Mouse (Mus musculus): Measurements from ENCODE around the gene Abcc4.
A peak's percentile ranks its signal among the peaks of the same experiment; 100 is the strongest.

The Abcc4 gene

DNA sequence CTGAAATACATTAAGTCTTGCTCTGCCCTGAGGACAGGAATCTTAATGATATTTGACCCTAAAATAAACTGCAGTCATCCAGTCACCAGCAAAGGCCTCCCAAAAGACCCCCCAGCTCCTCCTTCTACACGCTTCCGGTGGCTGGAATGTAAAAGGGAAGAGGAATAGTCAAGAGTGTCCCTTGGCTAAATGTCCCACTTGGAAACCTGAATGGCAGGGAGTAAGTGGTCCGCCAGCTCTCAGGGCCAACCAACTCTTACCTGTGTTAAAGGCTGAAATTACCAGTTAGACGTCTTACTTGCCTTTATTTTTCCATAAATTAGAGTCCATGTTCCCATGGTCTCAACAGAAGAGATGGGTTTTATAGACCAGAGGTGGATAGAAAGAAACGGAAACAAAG lies 6.9 kb upstream of the Abcc4 start:
- no peak for DNase-seq (ENCODE audit: low spot score in 2 of 2)

DNA sequence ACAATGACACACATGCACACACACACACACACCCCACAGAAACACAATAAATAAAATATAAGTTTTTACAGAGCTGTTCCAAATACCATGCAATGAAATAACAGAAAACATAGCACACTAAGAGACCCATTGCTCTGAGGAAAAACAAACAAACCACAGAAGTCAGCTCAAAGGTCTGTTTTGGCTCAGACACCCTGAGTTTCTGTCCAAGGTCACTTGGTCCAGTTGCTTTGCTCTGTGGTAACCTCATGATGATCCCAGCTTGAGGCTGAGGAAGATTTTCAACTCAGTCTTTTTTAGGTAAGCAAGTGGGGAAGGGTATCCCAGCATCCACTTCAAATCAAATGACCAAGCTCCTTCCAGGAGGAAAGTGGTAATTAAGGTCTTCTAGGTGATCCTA lies 4.9 kb upstream of the Abcc4 start:
- DNase-seq (ENCODE audit: low spot score in 2 of 2), result no peak

DNA sequence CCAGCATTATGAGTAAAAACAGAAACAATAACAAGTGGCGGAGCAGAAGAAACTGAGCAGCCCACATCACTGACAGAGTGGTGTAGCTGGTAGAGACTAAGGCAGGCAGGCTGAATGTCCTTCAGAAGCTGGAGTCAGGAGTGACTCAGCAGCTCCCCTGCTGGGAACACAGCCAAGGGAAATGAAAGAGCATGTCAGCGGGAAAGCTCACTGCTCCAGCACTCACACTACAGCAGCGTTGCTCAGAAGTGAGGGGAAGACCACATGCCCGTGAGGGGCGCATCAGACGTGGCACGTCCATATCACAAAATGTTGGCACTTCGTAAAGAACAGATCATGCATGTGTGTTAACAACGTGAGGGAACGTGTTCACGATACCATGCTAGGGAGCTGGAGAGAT lies 3.7 kb upstream of the Abcc4 start:
- no peak for DNase-seq (ENCODE audit: low spot score in 2 of 2)

DNA sequence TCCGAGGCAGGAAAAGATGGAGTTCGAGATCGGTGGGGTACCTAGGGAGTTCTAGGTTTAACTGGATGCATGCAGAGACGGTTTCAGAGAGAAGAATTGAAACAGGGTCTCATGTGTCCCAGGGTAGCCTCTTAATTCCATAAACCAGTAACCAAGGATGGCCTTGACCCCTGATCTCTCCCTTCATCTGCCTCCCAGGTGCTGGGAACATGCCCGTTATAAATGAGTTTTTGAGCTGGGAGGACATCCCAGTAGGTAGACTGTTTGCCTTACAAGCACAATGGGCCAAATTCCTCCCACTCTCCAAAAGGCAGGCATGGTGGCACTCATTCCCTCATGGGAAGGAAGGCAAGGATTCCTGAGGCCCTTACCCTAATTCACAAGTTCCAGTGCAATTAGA lies 2.1 kb upstream of the Abcc4 start:
- no peak for DNase-seq (ENCODE audit: low spot score in 2 of 2)

DNA sequence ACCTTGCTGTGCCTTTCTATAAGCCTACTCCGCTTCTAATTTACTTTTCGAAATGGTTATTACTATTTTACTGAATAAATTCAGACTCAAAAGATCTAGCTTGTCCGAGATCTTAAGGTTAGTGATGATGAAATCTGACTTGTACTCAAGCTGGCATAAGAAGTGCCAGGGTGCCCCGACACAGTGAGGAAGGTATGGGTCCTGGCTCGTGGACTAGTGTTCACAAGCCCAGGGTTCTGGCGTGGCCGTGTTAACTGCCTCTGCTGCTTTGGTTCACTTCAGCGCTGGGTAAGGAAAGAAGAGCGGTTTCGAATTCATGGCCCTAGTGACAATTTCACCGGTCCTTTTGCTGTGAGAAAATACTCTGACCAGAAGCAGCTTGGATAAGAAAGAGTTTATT lies 943 bp upstream of the Abcc4 start:
- no peak for DNase-seq (ENCODE audit: low spot score in 2 of 2)

DNA sequence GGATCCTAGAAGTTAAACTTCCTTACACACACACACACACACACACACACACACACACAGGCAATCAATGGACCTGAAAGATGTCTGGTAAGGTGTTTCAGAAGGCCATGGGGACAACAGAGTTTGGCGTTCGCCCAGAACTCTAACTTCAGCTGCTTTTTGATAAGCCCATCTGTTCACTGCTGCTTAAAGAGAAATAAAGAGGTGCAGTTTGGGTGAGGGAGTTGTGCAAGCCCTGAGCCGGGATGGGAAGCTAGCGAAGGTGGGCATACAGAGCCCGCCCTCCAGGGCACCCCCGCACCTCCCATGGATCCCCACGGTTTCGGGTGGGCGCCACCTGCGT lies 583 bp downstream of the Abcc4 start:
- DNase-seq (ENCODE audit: low spot score in 2 of 2), result no peak

DNA sequence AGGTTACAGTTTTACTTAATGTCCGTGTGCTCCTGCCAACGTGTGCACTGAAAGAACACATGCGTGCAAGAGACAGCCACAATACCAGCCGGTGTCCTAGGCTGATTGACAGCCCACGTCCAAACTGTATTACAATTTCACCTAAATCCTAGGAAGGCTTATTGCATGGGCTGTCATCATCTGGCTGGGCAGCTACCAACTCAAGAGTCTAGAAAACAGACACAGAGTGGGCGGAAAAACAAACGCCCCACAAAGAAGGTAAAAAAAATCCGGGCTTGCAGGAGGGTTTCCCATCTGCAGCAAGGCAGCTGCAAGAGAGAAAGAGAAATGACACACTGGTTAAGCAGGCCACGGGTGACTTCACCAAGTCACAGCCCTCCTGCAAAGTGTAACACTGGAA lies 2.7 kb downstream of the Abcc4 start:
- no peak for DNase-seq (ENCODE audit: low spot score in 2 of 2)

DNA sequence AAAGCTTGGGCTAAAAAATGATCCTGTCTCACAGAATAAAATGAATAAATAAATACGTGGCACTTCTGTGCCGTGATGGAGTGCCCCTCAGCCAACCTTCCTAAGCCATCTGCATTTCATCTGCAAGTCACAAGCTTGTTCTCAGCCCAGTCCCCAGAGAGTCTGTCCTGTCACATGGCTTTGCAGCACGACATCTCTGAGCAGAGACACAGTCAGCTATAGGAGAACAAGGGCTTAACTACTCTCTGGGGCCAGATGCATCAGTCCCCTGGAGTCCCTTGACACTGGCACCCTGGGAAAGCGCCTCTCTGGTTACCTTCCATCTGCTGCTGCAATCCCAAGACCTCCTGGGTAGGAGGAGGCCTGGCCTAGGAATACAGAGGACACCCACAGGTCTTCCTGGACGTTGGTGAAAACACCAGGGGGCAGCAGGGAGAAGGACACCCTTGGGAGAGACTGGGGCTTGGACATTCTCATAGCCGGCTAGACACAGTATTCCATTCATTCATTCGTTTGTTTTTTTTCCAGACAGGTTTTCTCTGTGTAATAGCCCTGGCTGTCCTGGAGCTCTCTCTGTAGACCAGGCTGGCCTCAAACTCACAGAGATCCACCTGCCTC lies 3.9 kb downstream of the Abcc4 start:
- DNase-seq (ENCODE audit: low spot score in 2 of 2), result no peak

DNA sequence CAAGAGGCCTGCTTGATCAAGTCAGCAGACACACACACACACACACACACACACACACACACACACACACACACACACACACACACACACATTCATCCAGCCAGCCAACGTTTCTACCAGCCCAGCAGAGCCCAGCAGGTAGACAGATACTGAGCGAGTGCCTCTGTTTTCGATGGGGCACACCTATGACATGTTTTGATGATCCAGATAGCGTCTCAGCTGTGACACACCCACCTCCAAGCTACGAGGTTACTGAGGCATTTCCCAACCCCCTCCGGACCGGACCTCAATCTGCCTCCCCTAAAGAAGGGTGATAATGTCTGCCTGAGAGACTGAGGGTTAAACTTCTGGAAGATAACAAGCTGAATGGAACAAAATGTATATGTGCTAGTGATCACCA lies 5.4 kb downstream of the Abcc4 start:
- DNase-seq (ENCODE audit: low spot score in 2 of 2), result no peak

DNA sequence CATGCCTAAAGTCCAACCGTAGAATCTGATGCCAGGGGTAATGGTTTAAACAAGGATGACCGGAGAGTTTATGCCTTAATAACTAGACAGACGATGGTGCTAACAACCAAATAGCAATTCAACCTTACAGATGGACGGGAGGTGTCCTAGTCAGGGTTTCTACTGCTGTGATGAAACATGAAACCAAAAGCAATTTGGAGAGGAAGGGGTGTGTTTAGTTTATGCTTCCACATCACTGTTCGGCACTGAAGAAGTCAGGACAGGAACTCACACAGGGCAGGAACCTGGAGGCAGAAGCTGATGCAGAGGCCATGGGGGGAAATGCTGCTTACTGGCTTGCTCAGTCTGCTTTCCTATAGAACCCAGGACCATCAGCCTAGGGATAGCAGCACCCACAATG lies 6.1 kb downstream of the Abcc4 start:
- DNase-seq (ENCODE audit: low spot score in 2 of 2), result no peak

DNA sequence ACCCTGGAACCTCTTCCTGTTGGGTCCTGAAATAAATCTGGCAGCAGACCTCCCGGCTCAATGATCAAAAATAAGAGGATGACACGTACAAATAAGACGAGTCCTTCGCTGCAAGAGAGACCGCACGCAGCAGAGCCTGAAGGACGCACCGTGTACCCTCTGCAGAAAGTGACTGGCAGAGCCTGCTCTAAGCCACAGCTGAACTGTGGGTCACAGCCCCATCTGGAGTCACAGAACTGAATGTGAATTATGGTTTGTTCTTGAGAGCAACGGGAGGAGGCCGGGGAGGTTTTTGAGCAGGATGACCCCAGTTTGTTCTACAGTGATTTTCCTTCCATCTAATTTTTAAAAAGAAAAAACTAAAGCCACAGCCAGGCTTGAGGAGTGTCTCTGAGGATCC lies 6.5 kb downstream of the Abcc4 start:
- no peak for DNase-seq (ENCODE audit: low spot score in 2 of 2)

DNA sequence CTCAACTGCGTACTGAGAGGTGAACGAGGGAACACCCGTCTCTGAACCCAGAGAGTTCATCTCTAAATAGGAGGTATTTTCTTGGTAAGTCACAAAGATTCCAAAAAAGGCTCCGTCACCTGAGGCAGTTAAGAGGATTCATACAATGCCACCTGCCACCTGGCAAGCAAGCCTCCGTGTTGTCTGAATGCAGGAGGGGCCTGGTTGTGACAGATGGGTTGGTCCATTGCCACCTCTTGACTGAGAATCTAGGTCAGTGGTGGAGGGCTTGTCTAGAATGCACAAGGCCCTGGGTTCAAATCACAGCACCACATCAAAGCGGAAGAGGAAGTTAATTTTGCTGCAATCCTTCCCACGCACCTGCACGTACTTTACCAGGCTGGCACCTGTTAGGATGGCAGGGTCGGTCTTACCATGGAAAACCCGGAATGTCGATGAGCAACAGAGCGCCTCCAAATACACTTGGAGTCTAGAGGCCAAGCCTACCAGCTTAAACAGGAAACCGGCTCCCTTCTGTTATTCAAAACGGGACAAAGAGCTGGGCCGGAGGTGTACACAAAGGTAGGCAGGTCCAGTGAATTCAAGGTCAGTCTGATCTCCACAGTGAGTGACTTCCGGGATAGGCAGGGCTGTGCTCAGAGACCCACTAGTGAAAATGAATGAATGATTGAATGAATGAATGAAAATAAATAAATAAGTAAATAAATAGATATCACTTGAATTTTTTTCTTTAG lies 9.3 kb downstream of the Abcc4 start:
- DNase-seq (ENCODE audit: low spot score in 2 of 2), result no peak

DNA sequence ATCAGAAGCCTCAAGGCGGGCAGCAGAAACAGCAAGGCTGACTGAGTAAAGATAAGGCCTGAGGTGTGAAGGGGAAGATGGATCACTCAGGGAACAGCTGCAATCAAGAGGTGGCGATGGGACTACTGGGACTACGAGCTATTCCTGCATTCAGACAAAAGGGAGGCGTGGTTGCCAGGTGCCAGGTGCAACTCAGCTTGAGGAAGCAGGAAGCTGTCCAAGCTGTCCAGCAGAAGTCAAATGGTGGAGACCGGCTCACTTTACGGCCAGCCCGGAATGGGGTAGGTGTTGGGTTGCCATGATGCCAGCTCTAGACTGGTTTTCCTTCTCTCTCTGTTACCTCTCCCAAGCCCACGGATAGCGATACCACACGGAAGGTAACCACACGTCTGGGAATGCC lies 10.2 kb downstream of the Abcc4 start:
- no peak for DNase-seq (ENCODE audit: low spot score in 2 of 2)

DNA sequence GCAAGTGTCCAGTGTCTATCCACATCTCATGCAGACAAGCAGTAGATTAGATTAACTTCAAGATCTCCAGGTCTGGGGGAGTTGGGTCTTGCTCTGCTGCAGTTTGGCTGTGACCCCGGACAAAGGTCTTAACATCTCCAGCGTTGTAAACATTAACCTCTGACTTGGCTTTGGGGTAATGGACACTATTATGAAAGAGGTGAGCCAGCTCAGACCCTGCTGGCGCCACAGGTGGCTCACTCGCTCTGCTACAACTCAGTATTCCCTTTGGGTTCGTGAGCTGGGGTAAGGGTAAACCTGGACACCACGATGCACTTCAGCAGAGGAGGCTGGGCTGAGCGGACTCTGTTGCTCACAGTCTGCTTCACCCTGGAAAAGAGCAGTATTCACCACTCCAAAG lies 11.7 kb downstream of the Abcc4 start:
- no peak for DNase-seq (ENCODE audit: low spot score in 2 of 2)

DNA sequence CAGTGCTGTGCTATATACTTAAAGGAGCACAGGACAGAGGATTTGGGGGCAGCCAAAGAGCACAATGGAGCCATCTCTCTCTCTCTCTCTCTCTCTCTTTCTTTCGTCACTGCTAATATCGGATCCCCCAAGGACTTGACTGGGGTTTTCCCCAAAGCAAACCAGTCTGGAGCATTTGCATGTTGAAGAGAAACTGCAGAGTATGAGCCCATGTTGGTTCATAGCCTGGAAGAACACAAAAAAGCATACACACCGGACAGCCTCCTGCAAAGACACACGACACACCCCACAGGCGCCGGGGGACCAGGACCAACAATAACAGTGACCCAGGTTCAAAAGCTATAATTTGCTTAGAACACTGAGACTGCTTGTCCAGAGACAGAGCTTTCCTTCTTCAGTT lies 14.1 kb downstream of the Abcc4 start:
- peak in 1 of 2 experiments; percentile 53 for DNase-seq (ENCODE audit: low spot score in 2 of 2)

DNA sequence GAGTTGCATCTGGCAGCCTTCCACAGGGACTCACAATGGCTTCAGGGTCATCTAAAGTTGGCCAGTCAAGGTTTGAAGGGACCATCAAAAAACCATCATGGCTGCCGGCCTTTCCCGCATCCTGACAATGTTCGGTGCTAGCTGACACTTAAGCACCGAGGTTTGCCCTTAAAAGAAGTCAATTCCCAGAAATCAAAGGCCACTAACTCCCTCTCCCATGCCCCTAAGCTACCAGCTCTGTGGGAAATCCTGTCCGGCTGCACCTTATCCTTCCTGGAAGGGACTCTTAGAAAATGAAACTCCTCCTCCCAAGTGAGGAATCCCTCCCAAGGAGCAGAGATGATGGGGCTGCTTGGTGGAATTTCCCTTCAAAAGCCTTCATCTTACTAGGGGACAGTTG lies 14.6 kb downstream of the Abcc4 start:
- DNase-seq (ENCODE audit: low spot score in 2 of 2), result no peak

DNA sequence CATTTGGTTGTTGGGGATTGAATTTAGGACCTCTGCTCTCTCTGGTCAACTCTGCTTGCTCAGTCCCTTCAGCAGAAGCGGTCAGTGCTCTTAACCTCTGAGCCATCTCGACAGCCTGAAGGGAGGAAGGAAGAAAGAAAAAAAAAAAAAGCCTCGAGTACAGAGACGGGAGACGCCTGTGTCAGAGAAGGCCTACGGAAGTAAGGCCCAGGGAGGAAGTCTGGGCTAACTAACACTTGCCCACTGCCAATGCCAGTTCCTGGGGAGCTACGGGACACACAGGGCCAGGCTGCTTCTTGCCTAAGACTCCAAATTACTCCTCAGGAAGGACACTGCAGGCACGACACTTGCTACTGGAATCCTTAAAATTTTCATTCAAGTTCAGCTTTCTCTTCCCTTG lies 15.1 kb downstream of the Abcc4 start:
- no peak for DNase-seq (ENCODE audit: low spot score in 2 of 2)

DNA sequence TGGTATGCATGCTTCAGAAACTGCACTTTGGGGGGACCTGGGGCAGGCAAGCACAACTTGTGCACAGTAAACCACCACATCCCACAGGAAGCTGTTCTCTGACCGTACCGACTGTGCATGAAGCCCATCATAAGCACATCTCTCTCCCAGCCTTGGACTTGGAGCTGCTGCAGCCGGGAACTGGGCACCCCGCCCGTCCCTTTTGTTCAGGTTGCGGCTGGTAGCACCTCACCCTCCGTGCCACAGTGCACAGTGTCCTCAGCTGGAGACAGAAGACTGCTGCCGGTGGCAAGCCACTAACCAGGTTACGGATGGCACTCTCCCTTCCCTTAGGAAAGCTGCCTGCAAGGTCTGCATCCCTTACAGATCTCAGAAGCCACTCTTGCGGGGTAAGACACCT lies 15.7 kb downstream of the Abcc4 start:
- no peak for DNase-seq (ENCODE audit: low spot score in 2 of 2)

DNA sequence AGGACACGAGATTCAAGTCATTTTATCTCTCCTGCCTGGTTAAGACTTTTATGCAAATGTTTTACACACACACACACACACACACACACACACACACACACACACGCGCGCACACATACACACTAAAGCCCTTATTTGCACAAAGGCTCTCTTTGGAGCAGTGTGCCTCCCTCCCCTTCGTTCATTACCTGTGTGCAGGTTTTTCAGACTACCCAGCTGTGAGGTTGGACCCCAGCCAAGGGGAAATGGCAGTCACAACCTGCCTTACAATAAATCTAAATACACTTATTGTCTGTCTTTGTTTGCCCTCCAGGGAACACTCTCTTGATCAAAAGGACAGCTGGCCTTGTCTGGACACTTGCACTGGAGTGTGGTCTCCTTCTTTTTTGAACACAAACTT lies 17.4 kb downstream of the Abcc4 start:
- no peak for DNase-seq (ENCODE audit: low spot score in 2 of 2)

DNA sequence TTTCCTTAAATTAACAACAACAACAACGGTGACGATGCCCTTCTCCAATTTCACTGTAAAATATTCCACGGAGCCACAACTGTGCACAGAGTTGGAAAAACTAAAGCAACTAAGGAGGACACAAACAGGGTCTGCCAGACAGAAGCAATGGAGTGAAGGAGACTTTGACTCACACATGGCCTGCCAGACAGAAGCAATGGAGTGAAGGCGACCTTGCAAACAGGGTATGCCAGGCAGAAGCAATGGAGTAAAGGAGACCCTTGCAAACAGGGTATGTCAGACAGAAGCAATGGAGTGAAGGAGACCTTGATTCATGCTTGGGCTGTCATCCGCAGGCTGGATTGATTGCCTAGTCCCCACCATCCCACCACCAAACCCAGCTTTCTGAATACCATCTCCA lies 19.2 kb downstream of the Abcc4 start:
- no peak for DNase-seq (ENCODE audit: low spot score in 2 of 2)

DNA sequence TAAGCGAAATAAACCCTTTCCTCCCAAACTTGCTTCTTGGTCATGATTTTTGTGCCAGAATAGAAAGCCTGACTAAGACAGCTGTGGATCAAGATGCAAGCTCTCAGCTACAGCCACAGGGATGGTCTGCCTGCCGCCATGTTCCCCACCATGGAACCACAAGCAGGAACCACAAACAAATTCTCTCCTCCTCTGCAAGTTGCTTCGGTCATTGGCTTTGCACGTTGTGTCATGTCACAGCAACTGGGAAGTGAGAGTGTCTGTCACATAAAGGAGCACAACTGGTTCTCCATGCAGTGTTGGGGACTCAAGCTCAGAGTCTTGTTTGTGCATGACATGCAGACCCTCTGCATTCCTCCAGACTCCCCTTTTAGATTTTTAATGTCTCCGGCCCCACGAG lies 20.4 kb downstream of the Abcc4 start:
- no peak for DNase-seq (ENCODE audit: low spot score in 2 of 2)

DNA sequence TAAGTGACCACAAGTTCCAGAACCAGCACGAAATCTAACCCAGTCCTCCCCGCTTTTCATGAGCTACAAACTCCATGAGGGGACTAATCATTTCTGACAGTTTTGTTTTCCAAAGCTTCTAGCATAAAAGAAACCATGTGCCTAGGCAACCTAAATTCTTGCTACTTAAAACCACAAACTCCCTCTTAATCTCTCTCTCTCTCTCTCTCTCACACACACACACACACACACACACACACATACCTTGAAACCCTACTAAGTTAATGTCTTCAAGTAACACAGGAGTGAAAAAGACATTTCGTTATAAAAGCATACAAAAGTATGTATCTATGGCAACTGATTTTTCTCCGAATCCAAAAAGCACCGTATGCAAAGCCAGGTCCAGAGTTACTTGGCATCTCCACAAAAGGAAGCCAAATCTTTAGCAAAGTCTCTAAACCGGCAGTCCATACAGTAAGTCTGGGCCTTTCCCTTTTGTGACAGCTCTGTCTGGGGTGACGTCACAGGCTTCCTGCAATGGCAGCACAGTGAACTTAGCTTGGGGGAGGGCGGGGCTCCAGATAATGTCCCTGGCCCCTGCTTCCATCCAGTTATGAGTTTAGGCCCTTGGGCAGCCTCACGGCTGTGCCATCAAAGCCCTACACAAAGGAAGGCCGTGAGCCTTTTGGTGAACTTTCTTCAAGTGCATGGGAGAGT lies 23.5 kb downstream of the Abcc4 start:
- DNase-seq (ENCODE audit: low spot score in 2 of 2), result no peak

DNA sequence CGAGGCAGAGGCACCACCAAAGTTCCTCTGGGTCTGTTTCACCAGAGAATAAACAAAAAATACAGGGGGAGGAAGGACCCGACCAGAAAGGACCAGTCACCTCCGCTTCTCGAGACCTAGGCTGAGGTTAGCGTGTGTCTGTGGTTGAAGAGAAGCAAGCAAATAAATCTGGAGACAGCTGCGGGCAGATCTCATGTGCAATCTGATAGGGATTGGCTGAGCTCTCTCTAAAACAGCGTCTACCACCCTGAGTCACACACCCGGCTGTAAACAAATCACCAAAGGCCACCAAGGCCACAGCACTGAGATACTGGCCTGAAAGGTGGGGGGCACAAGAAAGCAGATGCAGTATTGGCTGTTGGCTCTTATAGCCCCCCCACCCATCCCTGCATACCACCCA lies 24.9 kb downstream of the Abcc4 start:
- no peak for DNase-seq (ENCODE audit: low spot score in 2 of 2)

Data from natural killer cell, adult 2 months (primary cell).